Mouse (Mus musculus) kidney, embryonic 14.5 days (tissue): ENCODE measurements around the gene Rnf220. TPM values are rescaled to one million over a fixed set of nuclear protein-coding genes. Genes with fewer than 3 reads are reported as not detected.

Experiments used
- ATAC-seq: fragments of 200-750 bp; cut with Nextera tagmentation; 2 replicates; pipeline ENCODE4 v1.8.0; 2017; ENCODE audit warnings: moderate number of reproducible peaks, mild to moderate bottlenecking, moderate TSS enrichment, moderate library complexity; ENCODE audit not compliant: low FRiP score, low TSS enrichment
- H3K27ac ChIP-seq: fragments of 300-500 bp; sonication (generic); 2 replicates; pipeline ENCODE4 v1.5.1; 2014; ENCODE audit warnings: low read depth, mild to moderate bottlenecking, low read length, moderate library complexity, mixed read lengths
- H3K27me3 ChIP-seq: fragments of 300-500 bp; sonication (generic); 2 replicates; pipeline ENCODE4 v1.6.1; 2014; ENCODE audit warnings: mild to moderate bottlenecking, low read length; ENCODE audit not compliant: control insufficient read depth, insufficient read depth
- H3K36me3 ChIP-seq: fragments of 300-500 bp; sonication (generic); 2 replicates; pipeline ENCODE4 v1.6.1; 2014; ENCODE audit warnings: low read length, mixed read lengths; ENCODE audit not compliant: control insufficient read depth, insufficient read depth
- H3K4me1 ChIP-seq: fragments of 300-500 bp; sonication (generic); 2 replicates; pipeline ENCODE4 v1.6.1; 2014; ENCODE audit warnings: low read length, mixed read lengths; ENCODE audit not compliant: control insufficient read depth, insufficient read depth
- H3K4me2 ChIP-seq: fragments of 300-500 bp; sonication (generic); replicated peaks from 2 replicates; pipeline ENCODE4 v1.6.1; 2014; ENCODE audit warnings: low read depth, mild to moderate bottlenecking, low read length
- H3K4me3 ChIP-seq: fragments of 300-500 bp; sonication (generic); 2 replicates; pipeline ENCODE4 v1.5.1; 2014; ENCODE audit warnings: mild to moderate bottlenecking, low read length
- H3K9ac ChIP-seq: fragments of 300-500 bp; sonication (generic); 2 replicates; pipeline ENCODE4 v1.6.1; 2014; ENCODE audit warnings: low read depth, mild to moderate bottlenecking, low read length, moderate library complexity
- H3K9me3 ChIP-seq: fragments of 300-500 bp; sonication (generic); 2 replicates; pipeline ENCODE4 v1.6.1; 2016; ENCODE audit warnings: low read length; ENCODE audit not compliant: control insufficient read depth
- WGBS: fragments of 180-500 bp; shearing (Covaris S2); extraction: QIAGEN DNeasy Blood & Tissue Kit; methylation state at CpG from one replicate; pipeline ENCODE4 v1.1.7; 2014; 5-methylcytosine and 5-hydroxymethylcytosine counted together
- polyA plus RNA-seq: library from polyadenylated mRNA; unstranded; fragments of >200 nt; fragmentation: Nextera tagmentation; extraction: Ambion mirVana; gene quantifications from 2 replicates; pipeline ENCODE4 v1.2.1, GENCODE M21; 2014

Rnf220 gene
- polyA plus RNA-seq, 1 experiment from 2014 or later: 59.3 TPM

- ATAC-seq: no peak
- no peak overlapping the region for H3K27ac ChIP-seq
- no peaks in the 10 kb centered on the region for H3K36me3 ChIP-seq
- no peaks in the 10 kb centered on the region for H3K9me3 ChIP-seq
- peaks cover 7% of the 10 kb centered on the region; the same call in 1 of the 2 replicates for H3K27me3 ChIP-seq
- H3K9ac ChIP-seq: no peak overlapping the region
- H3K4me2 ChIP-seq: no peak overlapping the region
- no peak overlapping the region for H3K4me3 ChIP-seq
- 23% methylated on average over 5 of the region's 5 CpGs for WGBS
- peaks cover 19% of the 10 kb centered on the region for H3K4me1 ChIP-seq
Measured at GRCm38 (mm10) chr4:117370354-117370753, 126.5 kb downstream of the Rnf220 start.

- H3K9me3 ChIP-seq: no peaks in the 10 kb centered on the region
- no peak overlapping the region for H3K4me3 ChIP-seq
- no peak overlapping the region for H3K9ac ChIP-seq
- no peak overlapping the region for H3K27ac ChIP-seq
- no peak for ATAC-seq
- peaks cover 11% of the 10 kb centered on the region; the same call in 1 of the 2 replicates for H3K27me3 ChIP-seq
- no peaks in the 10 kb centered on the region for H3K36me3 ChIP-seq
- H3K4me1 ChIP-seq: peaks cover 11% of the 10 kb centered on the region
- 75% methylated on average over 3 of the region's 3 CpGs for WGBS
- H3K4me2 ChIP-seq: no peak overlapping the region
Measured at GRCm38 (mm10) chr4:117369571-117369970, 127.3 kb downstream of the Rnf220 start.

- Histone ChIP-seq H3K36me3 (no peaks in the 10 kb centered on the region), H3K9ac (no peak overlapping the region), H3K4me3 (no peak overlapping the region), H3K27me3 (peaks cover 16% of the 10 kb centered on the region; the same call in 1 of the 2 replicates), H3K27ac (no peak overlapping the region), H3K4me1 (no peaks in the 10 kb centered on the region), H3K9me3 (no peaks in the 10 kb centered on the region), H3K4me2 (no peak overlapping the region)
- WGBS: 87% methylated on average over 19 of the region's 19 CpGs
- no peak for ATAC-seq
Measured at GRCm38 (mm10) chr4:117367365-117367764, 129.5 kb downstream of the Rnf220 start.

GRCm38 (mm10) chr4:117362085-117362484 lies 134.8 kb downstream of the Rnf220 start:
- H3K4me3 ChIP-seq: no peak overlapping the region
- WGBS: 21% methylated on average over 5 of the region's 5 CpGs
- 0 out of 2 replicates have a peak, but pooled peaks cover 2% of the 10 kb centered on the region for H3K4me1 ChIP-seq
- H3K27ac ChIP-seq: no peak overlapping the region
- H3K36me3 ChIP-seq: no peaks in the 10 kb centered on the region
- H3K4me2 ChIP-seq: no peak overlapping the region
- no peaks in the 10 kb centered on the region for H3K9me3 ChIP-seq
- no peak for ATAC-seq
- H3K27me3 ChIP-seq: peaks cover 38% of the 10 kb centered on the region
- no peak overlapping the region for H3K9ac ChIP-seq

- ATAC-seq: no peak
- H3K27ac ChIP-seq: no peak overlapping the region
- no peak overlapping the region for H3K4me3 ChIP-seq
- WGBS: 30% methylated on average over 7 of the region's 7 CpGs
- peaks cover 44% of the 10 kb centered on the region for H3K27me3 ChIP-seq
- H3K9ac ChIP-seq: no peak overlapping the region
- H3K4me1 ChIP-seq: 0 out of 2 replicates have a peak, but pooled peaks cover 2% of the 10 kb centered on the region
- no peaks in the 10 kb centered on the region for H3K9me3 ChIP-seq
- no peaks in the 10 kb centered on the region for H3K36me3 ChIP-seq
- H3K4me2 ChIP-seq: no peak overlapping the region
Measured at GRCm38 (mm10) chr4:117361558-117361873, 135.3 kb downstream of the Rnf220 start.

- Histone ChIP-seq H3K27me3 (peaks cover 46% of the 10 kb centered on the region), H3K9me3 (no peaks in the 10 kb centered on the region), H3K4me1 (0 out of 2 replicates have a peak, but pooled peaks cover 2% of the 10 kb centered on the region), H3K4me3 (no peak overlapping the region), H3K27ac (no peak overlapping the region), H3K36me3 (no peaks in the 10 kb centered on the region), H3K9ac (no peak overlapping the region), H3K4me2 (no peak overlapping the region)
- ATAC-seq: no peak
- 55% methylated on average over 16 of the region's 16 CpGs for WGBS
Measured at GRCm38 (mm10) chr4:117360713-117361557, 135.9 kb downstream of the Rnf220 start.

- 0 out of 2 replicates have a peak, but pooled peaks cover 2% of the 10 kb centered on the region for H3K4me1 ChIP-seq
- H3K9me3 ChIP-seq: no peaks in the 10 kb centered on the region
- H3K4me2 ChIP-seq: no peak overlapping the region
- H3K4me3 ChIP-seq: no peak overlapping the region
- no peak overlapping the region for H3K27ac ChIP-seq
- no peak for ATAC-seq
- H3K9ac ChIP-seq: no peak overlapping the region
- H3K36me3 ChIP-seq: no peaks in the 10 kb centered on the region
- H3K27me3 ChIP-seq: peaks cover 45% of the 10 kb centered on the region
- 65% methylated on average over 17 of the region's 17 CpGs for WGBS
Measured at GRCm38 (mm10) chr4:117359803-117360382, 137.0 kb downstream of the Rnf220 start.

- no peak overlapping the region for H3K4me2 ChIP-seq
- WGBS: 39% methylated on average over 7 of the region's 7 CpGs
- H3K27me3 ChIP-seq: peaks cover 39% of the 10 kb centered on the region
- H3K4me3 ChIP-seq: no peak overlapping the region
- H3K4me1 ChIP-seq: 0 out of 2 replicates have a peak, but pooled peaks cover 2% of the 10 kb centered on the region
- no peak for ATAC-seq
- no peak overlapping the region for H3K27ac ChIP-seq
- no peaks in the 10 kb centered on the region for H3K9me3 ChIP-seq
- H3K9ac ChIP-seq: no peak overlapping the region
- no peaks in the 10 kb centered on the region for H3K36me3 ChIP-seq
Measured at GRCm38 (mm10) chr4:117357917-117358316, 138.9 kb downstream of the Rnf220 start.

GRCm38 (mm10) chr4:117357104-117357503 lies 139.7 kb downstream of the Rnf220 start:
- 0 out of 2 replicates have a peak, but pooled peaks cover 2% of the 10 kb centered on the region for H3K4me1 ChIP-seq
- H3K4me3 ChIP-seq: no peak overlapping the region
- no peaks in the 10 kb centered on the region for H3K36me3 ChIP-seq
- 27% methylated on average over 5 of the region's 5 CpGs for WGBS
- ATAC-seq: no peak
- H3K27me3 ChIP-seq: peaks cover 32% of the 10 kb centered on the region
- no peak overlapping the region for H3K9ac ChIP-seq
- no peaks in the 10 kb centered on the region for H3K9me3 ChIP-seq
- no peak overlapping the region for H3K4me2 ChIP-seq
- H3K27ac ChIP-seq: no peak overlapping the region
